Mouse (Mus musculus) lung, adult 2 months (tissue): Measurements from ENCODE around the gene Unc50.

Experiments
- CTCF ChIP-seq: fragments of 200-500 bp; IDR thresholded peaks from 2 replicates; pipeline ENCODE4 v1.5.1; 2011; ENCODE audit warnings: mild to moderate bottlenecking, low read length, control low read depth; ENCODE audit not compliant: insufficient read depth
- POLR2A ChIP-seq: fragments of 200-500 bp; IDR thresholded peaks from 2 replicates; pipeline ENCODE4 v1.6.1; 2011; ENCODE audit warnings: low read depth, mild to moderate bottlenecking, control low read depth, low read length, borderline replicate concordance; ENCODE audit errors: extremely low read depth

DNA sequence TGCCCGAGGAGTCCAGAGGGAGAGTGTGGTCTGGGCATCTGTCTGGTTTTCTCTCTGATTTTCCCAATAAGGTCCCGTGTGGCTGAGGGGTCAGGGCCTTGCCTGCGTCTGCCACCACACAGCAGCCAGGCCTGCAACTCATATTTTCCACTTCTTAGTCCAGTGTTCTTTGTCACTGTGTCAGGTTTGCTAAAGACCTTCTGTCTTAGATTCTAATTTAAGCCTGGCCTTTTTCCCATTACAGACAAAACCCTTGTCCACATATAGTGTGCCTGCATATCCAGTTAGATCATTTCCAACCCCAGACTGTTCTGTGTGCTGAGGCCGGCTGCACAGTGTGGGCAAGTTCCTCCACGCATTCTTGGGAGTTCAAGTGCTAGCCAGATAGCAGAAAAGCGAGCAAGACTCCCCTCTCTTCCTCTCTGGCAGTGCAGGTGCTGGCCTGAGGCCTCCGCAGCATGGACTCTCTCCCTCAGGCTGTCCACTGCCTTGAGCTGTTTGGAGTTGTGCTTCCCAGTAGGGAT lies 43.4 kb upstream of the Unc50 start:
- TF ChIP-seq POLR2A = no peak
- no peak for TF ChIP-seq CTCF
